Mouse (Mus musculus) ES-Bruce4 (cell line): ENCODE results near the gene Crygb.

Source experiments
- CTCF ChIP-seq: IDR thresholded peaks from one replicate; pipeline ENCODE4 v1.8.1; 2011; ENCODE audit warnings: low read depth, low read length
- EP300 ChIP-seq: IDR thresholded peaks from 2 replicates; pipeline ENCODE4 v1.6.1; 2011; ENCODE audit warnings: low read depth, low read length; ENCODE audit not compliant: insufficient read depth
- POLR2A ChIP-seq: IDR thresholded peaks from one replicate; pipeline ENCODE4 v1.8.1; 2011; ENCODE audit warnings: low read length; ENCODE audit not compliant: insufficient read depth

- TF ChIP-seq CTCF, result no peak
- no peak for TF ChIP-seq POLR2A
- no peak for TF ChIP-seq EP300
These were observed 8.5 kb downstream of the Crygb start, which contains the start of gene Crygc for GRCm38 (mm10) chr1:65073589-65073988.
